Mouse (Mus musculus): ENCODE data around the gene Pafah1b3. TPM values are rescaled to one million over a fixed set of nuclear protein-coding genes. Genes with fewer than 3 reads are reported as not detected.
A peak's percentile ranks its signal among the peaks of the same experiment; 100 is the strongest.

Pafah1b3 gene
- polyA plus RNA-seq, 1 experiment from 2014 or later, result 301 TPM

DNA sequence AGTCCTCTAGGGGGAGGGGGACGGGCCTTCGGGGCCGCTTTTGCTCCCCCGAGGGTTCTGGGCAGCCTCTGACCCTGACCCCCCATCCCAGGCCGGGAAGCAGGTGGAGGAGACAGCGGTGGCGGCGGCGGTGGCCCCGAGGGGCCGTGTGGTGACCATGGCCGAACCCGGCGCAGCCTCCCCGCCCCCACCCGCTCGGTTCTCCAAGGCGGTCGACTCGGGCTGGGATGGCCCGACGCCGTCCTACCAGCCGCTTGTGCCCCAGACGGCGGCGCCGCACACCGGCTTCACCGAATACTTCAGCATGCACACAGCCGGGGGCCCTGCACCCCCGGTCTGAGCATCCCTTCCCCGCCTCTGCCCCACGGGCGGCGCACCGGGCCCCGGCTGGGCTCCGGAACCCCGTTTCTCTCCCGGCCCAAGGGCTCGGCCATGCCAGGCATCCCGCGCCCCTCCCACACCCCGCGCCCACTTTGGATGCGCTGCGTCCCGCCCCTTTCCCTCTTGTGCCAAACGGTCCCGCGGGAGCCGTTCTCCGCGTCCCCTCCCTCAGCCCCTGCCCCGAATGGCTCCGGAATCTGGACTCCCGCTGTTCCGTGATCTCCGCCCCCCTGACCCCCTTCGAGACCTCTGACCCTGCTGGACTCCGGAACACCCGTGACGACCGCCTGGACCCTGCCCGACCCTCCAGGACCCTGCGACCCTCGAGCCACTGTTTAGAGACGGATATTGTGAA, 17.7 kb upstream of the Pafah1b3 start:
- Histone ChIP-seq H3K4me3 (peak overlapping the region; percentile 78), H3K36me3 (replicated peaks) (peaks cover 11% of the 10 kb centered on the region; the same call in 1 of the 2 replicates), H3K27me3 (replicated peaks; ENCODE audit: low read depth, poor library complexity, severe bottlenecking) (peaks cover 55% of the 10 kb centered on the region), H3K4me1 (peaks cover 39% of the 10 kb centered on the region), H3K9me3 (no peaks in the 10 kb centered on the region), H3K27ac (replicated peaks) (peak overlapping the region; percentile 76)
- peak; percentile 52 for DNase-seq (ENCODE audit: low spot score)
- WGBS, result under 1% methylated on average over 69 of the region's 69 CpGs

- Histone ChIP-seq H3K9me3 (no peaks in the 10 kb centered on the region), H3K27ac (replicated peaks) (peak overlapping the region; percentile 76), H3K27me3 (replicated peaks; ENCODE audit: low read depth, poor library complexity, severe bottlenecking) (peaks cover 57% of the 10 kb centered on the region), H3K4me1 (peaks cover 39% of the 10 kb centered on the region), H3K4me3 (peak overlapping the region; percentile 78), H3K36me3 (replicated peaks) (peaks cover 4% of the 10 kb centered on the region; the same call in 1 of the 2 replicates)
- DNase-seq (ENCODE audit: low spot score), result peak; percentile 41
- WGBS, result 1% methylated on average over 51 of the region's 51 CpGs
These were observed 17.0 kb upstream of the Pafah1b3 start for GRCm38 (mm10) chr7:25314606-25315305.

- WGBS, result 44% methylated on average over 7 of the region's 7 CpGs
- H3K4me1 ChIP-seq, result peaks cover 35% of the 10 kb centered on the region
- no peak overlapping the region for H3K4me3 ChIP-seq
- peaks cover 71% of the 10 kb centered on the region for H3K27me3 ChIP-seq (replicated peaks; ENCODE audit: low read depth, poor library complexity, severe bottlenecking)
- no peaks in the 10 kb centered on the region for H3K9me3 ChIP-seq
- no peak for DNase-seq (ENCODE audit: low spot score)
- H3K27ac ChIP-seq (replicated peaks), result no peak overlapping the region
- H3K36me3 ChIP-seq (replicated peaks), result no peaks in the 10 kb centered on the region
These were observed 15.5 kb upstream of the Pafah1b3 start for GRCm38 (mm10) chr7:25313325-25313724.

GRCm38 (mm10) chr7:25311193-25311592, 13.4 kb upstream of the Pafah1b3 start:
- 80% methylated on average over 11 of the region's 11 CpGs for WGBS
- Histone ChIP-seq H3K36me3 (replicated peaks) (no peaks in the 10 kb centered on the region), H3K9me3 (no peaks in the 10 kb centered on the region), H3K27me3 (replicated peaks; ENCODE audit: low read depth, poor library complexity, severe bottlenecking) (peaks cover 91% of the 10 kb centered on the region), H3K4me3 (no peak overlapping the region), H3K27ac (replicated peaks) (no peak overlapping the region), H3K4me1 (peaks cover 24% of the 10 kb centered on the region)
- no peak for DNase-seq (ENCODE audit: low spot score)

- Histone ChIP-seq H3K4me3 (no peak overlapping the region), H3K27me3 (replicated peaks; ENCODE audit: low read depth, poor library complexity, severe bottlenecking) (peaks cover 84% of the 10 kb centered on the region), H3K36me3 (replicated peaks) (no peaks in the 10 kb centered on the region), H3K9me3 (no peaks in the 10 kb centered on the region), H3K4me1 (peaks cover 16% of the 10 kb centered on the region), H3K27ac (replicated peaks) (no peak overlapping the region)
- DNase-seq (ENCODE audit: low spot score), result no peak
- WGBS, result 88% methylated on average over 9 of the region's 9 CpGs
These were observed 11.6 kb upstream of the Pafah1b3 start for GRCm38 (mm10) chr7:25309425-25309824.

DNA sequence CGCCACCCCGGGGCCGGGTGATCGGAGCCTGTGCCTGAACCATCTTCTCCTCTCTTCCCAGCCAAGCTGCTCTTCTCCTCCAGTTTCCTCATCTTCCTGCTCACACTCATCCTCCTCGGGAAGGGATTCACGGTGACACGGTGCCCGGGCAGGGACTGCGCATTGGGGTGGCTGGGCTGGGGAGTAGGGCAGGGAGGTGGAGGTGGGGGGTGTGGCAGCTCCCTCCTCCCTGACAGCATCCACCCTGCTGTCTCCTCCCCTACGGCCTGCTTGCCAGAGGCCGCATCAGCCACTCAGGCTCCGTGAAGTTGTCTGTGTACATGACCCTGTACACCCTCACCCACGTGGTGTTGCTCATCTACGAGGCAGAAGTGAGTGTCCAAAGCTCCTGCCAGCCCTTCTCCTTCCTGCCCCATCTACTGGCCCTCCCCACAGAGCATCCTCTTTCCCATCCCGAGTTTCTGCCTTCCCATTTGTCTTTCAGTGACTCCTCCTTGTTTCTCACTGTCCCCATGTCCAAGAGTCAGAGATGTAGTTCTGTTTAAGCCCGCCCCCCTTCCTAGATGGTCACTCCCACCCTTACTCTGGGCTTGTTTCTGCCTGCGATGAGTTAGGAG, 11.0 kb upstream of the Pafah1b3 start:
- H3K9me3 ChIP-seq, result no peaks in the 10 kb centered on the region
- no peak overlapping the region for H3K4me3 ChIP-seq
- H3K27ac ChIP-seq (replicated peaks), result no peak overlapping the region
- no peaks in the 10 kb centered on the region for H3K36me3 ChIP-seq (replicated peaks)
- 60% methylated on average over 17 of the region's 17 CpGs for WGBS
- peaks cover 82% of the 10 kb centered on the region for H3K27me3 ChIP-seq (replicated peaks; ENCODE audit: low read depth, poor library complexity, severe bottlenecking)
- DNase-seq (ENCODE audit: low spot score), result no peak
- H3K4me1 ChIP-seq, result peaks cover 15% of the 10 kb centered on the region

DNA sequence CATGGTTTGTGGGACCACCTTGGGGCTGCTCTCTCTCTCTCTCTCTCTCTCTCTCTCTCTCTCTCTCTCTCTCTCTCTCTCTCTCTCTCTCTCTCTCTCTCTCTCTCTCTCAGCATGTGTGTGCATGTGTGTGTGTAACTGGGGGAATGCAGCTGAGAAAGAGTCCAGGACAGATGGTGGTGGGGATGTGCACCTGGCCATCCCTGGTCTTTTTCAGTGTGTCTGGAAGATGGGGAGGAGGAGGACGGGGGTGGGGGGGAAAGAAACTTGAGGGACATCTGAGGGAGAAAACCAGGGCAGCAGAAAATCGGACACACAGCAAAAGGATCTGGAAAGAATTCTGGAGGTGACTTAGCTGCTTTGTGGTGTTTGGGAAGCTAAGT, 8.8 kb upstream of the Pafah1b3 start:
- WGBS, result 45% methylated on average over 2 of the region's 2 CpGs
- Histone ChIP-seq H3K9me3 (no peaks in the 10 kb centered on the region), H3K36me3 (replicated peaks) (no peaks in the 10 kb centered on the region), H3K27ac (replicated peaks) (no peak overlapping the region), H3K27me3 (replicated peaks; ENCODE audit: low read depth, poor library complexity, severe bottlenecking) (peaks cover 73% of the 10 kb centered on the region), H3K4me3 (peak overlapping the region; percentile 69), H3K4me1 (peaks cover 15% of the 10 kb centered on the region)
- DNase-seq (ENCODE audit: low spot score), result no peak

DNA sequence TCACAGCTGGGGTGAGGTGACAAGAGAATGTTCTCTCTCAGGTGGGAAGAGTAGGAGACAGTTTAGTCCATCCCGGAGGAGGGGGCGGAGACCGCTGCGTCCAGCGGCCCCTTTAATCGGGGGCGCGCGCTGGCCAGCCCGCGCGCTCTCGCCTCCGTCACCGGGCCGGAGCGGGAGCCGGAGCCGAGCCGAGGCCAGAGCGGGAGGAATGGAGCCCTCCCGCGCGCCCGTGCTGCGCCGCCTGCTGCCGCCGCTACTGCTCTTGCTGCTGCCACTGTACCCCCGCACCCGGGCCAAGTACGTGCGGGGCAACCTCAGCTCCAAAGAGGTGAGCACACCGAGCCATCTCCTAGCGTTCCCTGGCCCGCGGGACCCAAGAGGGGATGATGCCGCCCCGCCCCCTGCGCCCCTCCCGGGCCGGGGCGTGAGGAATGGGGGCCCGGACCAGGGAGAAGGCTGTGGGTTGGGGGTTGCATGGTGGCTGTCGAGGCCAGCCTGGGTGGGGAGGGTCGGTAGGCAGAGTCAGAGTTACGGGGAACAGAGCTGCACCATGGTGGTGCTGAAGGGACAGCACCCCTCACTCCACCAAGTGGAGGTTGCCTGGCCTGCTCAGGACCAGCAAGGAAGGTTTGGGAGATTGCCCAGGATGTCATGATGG, 8.3 kb upstream of the Pafah1b3 start, which contains the start of gene Tmem145:
Tmem145 (plus strand) TSS at position 151 of the 658 bp plus-strand sequence.
- Histone ChIP-seq H3K36me3 (replicated peaks) (no peaks in the 10 kb centered on the region), H3K27ac (replicated peaks) (peak within 1 kb of the TSS; percentile 63), H3K9me3 (no peaks in the 10 kb centered on the region), H3K27me3 (replicated peaks; ENCODE audit: low read depth, poor library complexity, severe bottlenecking) (peaks cover 68% of the 10 kb centered on the region), H3K4me3 (peak within 1 kb of the TSS; percentile 69), H3K4me1 (peaks cover 18% of the 10 kb centered on the region)
- DNase-seq (ENCODE audit: low spot score), result peak; percentile 85
- WGBS, result under 1% methylated on average over 47 of the region's 47 CpGs

DNA sequence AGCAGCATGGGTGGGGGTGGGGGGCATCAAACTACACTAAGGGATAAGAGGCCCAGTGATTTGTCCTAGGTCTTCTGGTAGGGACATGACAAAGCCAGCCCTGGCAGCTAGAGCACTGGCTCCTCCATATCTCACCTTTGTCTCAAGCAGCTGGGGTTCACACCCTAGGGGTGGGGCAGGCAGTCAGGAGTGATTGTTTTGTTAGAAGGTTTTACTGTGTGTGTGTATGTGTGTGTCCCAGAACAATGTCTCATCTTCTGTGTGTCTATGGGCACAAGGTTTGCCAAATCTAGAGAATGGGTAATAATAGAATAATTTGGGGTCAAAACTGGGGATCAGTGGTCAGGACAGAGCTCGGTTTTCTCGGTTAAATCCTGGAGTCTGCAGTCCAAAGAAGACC, 7.7 kb upstream of the Pafah1b3 start:
- WGBS, result under 1% methylated on average over 2 of the region's 2 CpGs
- DNase-seq (ENCODE audit: low spot score), result no peak
- Histone ChIP-seq H3K27me3 (replicated peaks; ENCODE audit: low read depth, poor library complexity, severe bottlenecking) (peaks cover 63% of the 10 kb centered on the region), H3K36me3 (replicated peaks) (no peaks in the 10 kb centered on the region), H3K27ac (replicated peaks) (no peak overlapping the region), H3K4me3 (peak overlapping the region; percentile 69), H3K9me3 (no peaks in the 10 kb centered on the region), H3K4me1 (peaks cover 19% of the 10 kb centered on the region)

GRCm38 (mm10) chr7:25303685-25304006, 5.9 kb upstream of the Pafah1b3 start:
- peaks cover 19% of the 10 kb centered on the region for H3K4me1 ChIP-seq
- no peaks in the 10 kb centered on the region for H3K36me3 ChIP-seq (replicated peaks)
- peaks cover 51% of the 10 kb centered on the region for H3K27me3 ChIP-seq (replicated peaks; ENCODE audit: low read depth, poor library complexity, severe bottlenecking)
- H3K27ac ChIP-seq (replicated peaks), result no peak overlapping the region
- no peak overlapping the region for H3K4me3 ChIP-seq
- no peak for DNase-seq (ENCODE audit: low spot score)
- H3K9me3 ChIP-seq, result no peaks in the 10 kb centered on the region
- WGBS, result 82% methylated on average over 3 of the region's 3 CpGs

- DNase-seq (ENCODE audit: low spot score), result no peak
- Histone ChIP-seq H3K27me3 (replicated peaks; ENCODE audit: low read depth, poor library complexity, severe bottlenecking) (peaks cover 47% of the 10 kb centered on the region), H3K9me3 (no peaks in the 10 kb centered on the region), H3K27ac (replicated peaks) (no peak overlapping the region), H3K36me3 (replicated peaks) (no peaks in the 10 kb centered on the region), H3K4me1 (peaks cover 24% of the 10 kb centered on the region), H3K4me3 (no peak overlapping the region)
- WGBS, result 73% methylated on average over 9 of the region's 9 CpGs
These were observed 5.4 kb upstream of the Pafah1b3 start for GRCm38 (mm10) chr7:25303003-25303684.

DNA sequence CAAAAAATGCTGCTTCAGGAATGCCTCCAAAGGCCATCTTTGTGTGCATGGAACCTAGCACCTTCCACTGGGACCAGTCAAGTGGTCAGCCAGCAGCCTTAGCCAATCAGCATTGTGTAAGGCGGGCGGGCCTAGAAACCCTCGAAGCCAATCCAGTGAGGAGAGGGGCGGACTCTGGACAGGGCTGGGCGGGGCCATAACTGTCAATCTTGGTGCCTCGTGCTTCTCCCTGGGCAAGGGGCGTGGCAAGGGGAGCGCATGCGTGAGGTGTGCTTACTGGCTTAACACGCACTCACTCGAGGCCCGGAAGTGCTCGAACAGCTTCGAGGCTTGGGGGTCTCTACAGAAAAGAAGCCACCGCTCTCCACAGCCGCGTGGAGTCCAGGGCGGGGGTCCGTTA, 3.3 kb upstream of the Pafah1b3 start, which contains the start of gene Prr19:
Prr19 (plus strand) TSS at position 349 of the 400 bp plus-strand sequence.
- 63% methylated on average over 19 of the region's 19 CpGs for WGBS
- no peak within 1 kb of the TSS for H3K27ac ChIP-seq (replicated peaks)
- H3K4me1 ChIP-seq, result peaks cover 29% of the 10 kb centered on the region
- DNase-seq (ENCODE audit: low spot score), result peak; percentile 80
- H3K4me3 ChIP-seq, result 0 out of 2 replicates have a peak within 1 kb of the TSS, but pooled peaks have one; percentile 16
- peaks cover 27% of the 10 kb centered on the region for H3K27me3 ChIP-seq (replicated peaks; ENCODE audit: low read depth, poor library complexity, severe bottlenecking)
- H3K36me3 ChIP-seq (replicated peaks), result peaks cover 3% of the 10 kb centered on the region
- no peaks in the 10 kb centered on the region for H3K9me3 ChIP-seq
